Mouse (Mus musculus): ENCODE measurements at regions not wholly inside any gene's neighbourhood (a gene's known extent, or its start where the extent isn't known, plus 50 kb on each side); places are given as distances from the start of the nearest gene placed in this dataset.

GRCm38 (mm10) chr11:52628875-52629274 lies 135.6 kb upstream of the Fstl4 start:
- no peak for DNase-seq (ENCODE audit: low spot score in 2 of 2)

- DNase-seq (ENCODE audit: low spot score in 2 of 2), result no peak
Observed at GRCm38 (mm10) chr11:52629776-52630175, 134.7 kb upstream of the Fstl4 start.

GRCm38 (mm10) chr11:52631579-52631978 lies 132.9 kb upstream of the Fstl4 start:
- DNase-seq (ENCODE audit: low spot score in 2 of 2), result no peak

GRCm38 (mm10) chr11:52634189-52634588 lies 130.2 kb upstream of the Fstl4 start:
- DNase-seq (ENCODE audit: low spot score in 2 of 2), result peak in 1 of 2 experiments; percentile 34

GRCm38 (mm10) chr11:52635716-52636389 lies 128.6 kb upstream of the Fstl4 start:
- peak; percentile 67 to 84 for DNase-seq (ENCODE audit: low spot score in 2 of 2)

GRCm38 (mm10) chr11:52638939-52639338 lies 125.5 kb upstream of the Fstl4 start:
- no peak for DNase-seq (ENCODE audit: low spot score in 2 of 2)

GRCm38 (mm10) chr11:52641725-52642338 lies 122.6 kb upstream of the Fstl4 start:
- peak in 1 of 2 experiments; percentile 49 for DNase-seq (ENCODE audit: low spot score in 2 of 2)

GRCm38 (mm10) chr11:52644081-52644768 lies 120.2 kb upstream of the Fstl4 start:
- DNase-seq (ENCODE audit: low spot score in 2 of 2), result no peak

- DNase-seq (ENCODE audit: low spot score in 2 of 2), result no peak
Observed at GRCm38 (mm10) chr11:52648176-52648839, 116.1 kb upstream of the Fstl4 start.

GRCm38 (mm10) chr11:52648849-52649400 lies 115.5 kb upstream of the Fstl4 start:
- DNase-seq (ENCODE audit: low spot score in 2 of 2), result no peak

GRCm38 (mm10) chr11:52654640-52655039 lies 109.8 kb upstream of the Fstl4 start:
- DNase-seq (ENCODE audit: low spot score in 2 of 2), result peak; percentile 44 to 79

- DNase-seq (ENCODE audit: low spot score in 2 of 2), result no peak
Observed at GRCm38 (mm10) chr11:52655720-52656474, 108.5 kb upstream of the Fstl4 start.

- DNase-seq (ENCODE audit: low spot score in 2 of 2), result peak in 1 of 2 experiments; percentile 41
Observed at GRCm38 (mm10) chr11:52661234-52661633, 103.2 kb upstream of the Fstl4 start.

- no peak for DNase-seq (ENCODE audit: low spot score in 2 of 2)
Observed at GRCm38 (mm10) chr11:52661894-52662593, 102.4 kb upstream of the Fstl4 start.

- DNase-seq (ENCODE audit: low spot score in 2 of 2), result no peak
Observed at GRCm38 (mm10) chr11:52665343-52665742, 99.1 kb upstream of the Fstl4 start.

GRCm38 (mm10) chr11:52675022-52675421 lies 89.4 kb upstream of the Fstl4 start:
- no peak for DNase-seq (ENCODE audit: low spot score in 2 of 2)

GRCm38 (mm10) chr11:52678259-52678658 lies 86.2 kb upstream of the Fstl4 start:
- no peak for DNase-seq (ENCODE audit: low spot score in 2 of 2)

GRCm38 (mm10) chr11:52685436-52685835 lies 79.0 kb upstream of the Fstl4 start:
- DNase-seq (ENCODE audit: low spot score in 2 of 2), result no peak

GRCm38 (mm10) chr11:52692701-52693100 lies 71.7 kb upstream of the Fstl4 start:
- no peak for DNase-seq (ENCODE audit: low spot score in 2 of 2)

GRCm38 (mm10) chr11:52701682-52702081 lies 62.8 kb upstream of the Fstl4 start:
- DNase-seq (ENCODE audit: low spot score in 2 of 2), result no peak
